Mouse (Mus musculus): ENCODE measurements around the gene Ctsd.
"Not testable (repeated sequence)": the region's sequence is repeated elsewhere in the genome, so short reads cannot be mapped to it uniquely, and the experiment has no call there.

The Ctsd gene

GRCm38 (mm10) chr7:142334246-142334645, 53.6 kb downstream of the Ctsd start:
- peak; percentile 30 to 81 for DNase-seq (ENCODE audit: low spot score in 2 of 2)

- DNase-seq (ENCODE audit: low spot score in 2 of 2) = not testable (repeated sequence)
Measured at GRCm38 (mm10) chr7:142332741-142333140, 55.1 kb downstream of the Ctsd start.

- no peak for DNase-seq (ENCODE audit: low spot score in 2 of 2)
Measured at GRCm38 (mm10) chr7:142331281-142331680, 56.6 kb downstream of the Ctsd start.

- DNase-seq (ENCODE audit: low spot score in 2 of 2) = peak; percentile 90 to 91
Measured at GRCm38 (mm10) chr7:142330271-142330724, 57.5 kb downstream of the Ctsd start.

GRCm38 (mm10) chr7:142328507-142328906, 59.3 kb downstream of the Ctsd start:
- DNase-seq (ENCODE audit: low spot score in 2 of 2) = no peak

- DNase-seq (ENCODE audit: low spot score in 2 of 2) = no peak
Measured at GRCm38 (mm10) chr7:142326714-142327445, 61.0 kb downstream of the Ctsd start.

All from heart, adult 9 months (tissue).